Mouse (Mus musculus) urinary bladder, postnatal 14 days (tissue): ENCODE results near the gene Map4k3.

Experiments used
- DNase-seq: peaks from one replicate; pipeline ENCODE4 v3.0.0; 2021; ENCODE audit warnings: low spot score

Map4k3 gene

GRCm38 (mm10) chr17:80683821-80684576 lies 44.3 kb downstream of the Map4k3 start:
- no peak for DNase-seq

DNA sequence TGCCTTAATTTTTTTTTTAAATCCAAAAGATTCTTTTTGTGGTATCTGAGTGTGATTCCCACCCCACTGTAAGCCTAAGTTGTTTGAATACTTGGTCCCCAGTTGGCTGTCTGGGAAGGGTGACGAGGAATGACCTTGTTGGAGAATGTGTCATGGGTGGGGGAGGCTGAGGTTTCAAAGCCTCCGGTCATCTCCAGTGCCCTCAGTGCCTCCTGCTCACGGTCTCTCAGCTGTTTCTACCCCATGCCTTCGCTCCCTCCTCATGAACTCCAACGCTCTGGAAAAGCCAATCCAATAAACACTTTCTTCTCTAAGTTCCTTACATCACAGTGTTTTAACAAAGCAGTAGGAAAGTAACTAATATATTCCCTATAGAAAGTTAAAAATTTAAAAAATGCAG lies 45.2 kb downstream of the Map4k3 start:
- DNase-seq = no peak

GRCm38 (mm10) chr17:80678190-80678589 lies 50.1 kb downstream of the Map4k3 start:
- DNase-seq = no peak

GRCm38 (mm10) chr17:80676859-80677535 lies 51.3 kb downstream of the Map4k3 start:
- DNase-seq = no peak

DNA sequence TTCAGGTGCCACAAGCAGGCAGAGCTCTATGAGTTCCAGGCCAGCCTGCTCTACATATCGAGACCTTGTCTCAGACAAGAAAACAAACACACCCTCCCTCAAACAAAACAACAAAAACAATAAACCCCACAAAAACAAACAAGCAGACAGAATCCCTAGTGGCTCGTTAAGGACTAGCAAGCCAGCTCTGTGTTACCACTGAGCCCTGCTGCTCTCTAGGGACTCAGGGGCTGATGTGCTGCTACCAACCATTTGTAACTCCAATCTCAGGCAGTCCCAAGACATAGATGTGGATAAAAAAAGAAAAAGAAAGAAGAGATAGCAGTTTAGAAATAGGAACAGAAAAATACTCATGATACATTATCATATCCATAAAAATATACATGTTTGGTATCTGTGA lies 52.1 kb downstream of the Map4k3 start:
- no peak for DNase-seq

GRCm38 (mm10) chr17:80670395-80670794 lies 57.9 kb downstream of the Map4k3 start:
- DNase-seq = no peak

- no peak for DNase-seq
Observed at GRCm38 (mm10) chr17:80663623-80664022, 64.7 kb downstream of the Map4k3 start.

GRCm38 (mm10) chr17:80662836-80663620 lies 65.3 kb downstream of the Map4k3 start:
- DNase-seq = no peak

GRCm38 (mm10) chr17:80661896-80662295 lies 66.4 kb downstream of the Map4k3 start:
- DNase-seq = no peak

- no peak for DNase-seq
Observed at GRCm38 (mm10) chr17:80660707-80661380, 67.4 kb downstream of the Map4k3 start.

- DNase-seq = no peak
Observed at GRCm38 (mm10) chr17:80660234-80660633, 68.1 kb downstream of the Map4k3 start.

DNA sequence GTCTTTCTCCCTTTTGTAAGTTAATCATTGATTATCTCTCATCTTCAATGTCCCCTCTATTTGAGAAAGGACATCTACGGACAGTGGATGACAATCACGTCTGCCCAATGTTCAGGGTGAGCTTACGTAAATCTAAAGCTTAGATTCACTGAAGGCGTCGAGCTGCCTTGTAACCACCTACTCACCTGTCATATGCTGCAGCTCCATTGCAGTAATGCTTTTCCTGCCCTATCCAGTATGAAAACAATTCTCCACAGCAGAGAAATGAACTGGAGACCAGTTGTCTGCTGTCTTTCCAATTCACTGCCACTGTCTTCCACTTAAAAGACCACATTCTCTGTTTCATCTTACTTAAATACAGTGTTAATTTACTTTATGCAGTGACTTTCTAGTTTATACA lies 68.5 kb downstream of the Map4k3 start:
- DNase-seq = no peak

DNA sequence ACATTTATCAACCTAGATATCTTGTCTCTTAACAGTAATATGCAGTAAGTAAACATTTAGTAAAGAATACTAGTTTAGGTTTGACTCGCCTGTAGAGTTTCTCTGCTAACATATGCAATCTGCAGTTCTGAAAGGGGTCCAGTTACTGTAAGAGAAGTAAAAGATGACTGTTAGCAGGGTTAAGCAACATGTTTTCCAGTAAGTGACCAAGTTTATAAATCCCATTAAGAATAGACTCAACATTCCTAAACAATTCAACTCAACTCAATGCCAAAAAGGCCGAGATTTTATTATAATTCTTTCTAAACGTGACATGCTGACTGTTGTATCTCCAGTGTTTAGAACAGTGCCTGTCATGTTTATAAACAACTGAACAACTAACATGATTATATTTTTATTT lies 74.0 kb downstream of the Map4k3 start:
- DNase-seq = no peak

GRCm38 (mm10) chr17:80652740-80653139 lies 75.5 kb downstream of the Map4k3 start:
- no peak for DNase-seq

GRCm38 (mm10) chr17:80646843-80647242 lies 81.4 kb downstream of the Map4k3 start:
- DNase-seq = no peak

DNA sequence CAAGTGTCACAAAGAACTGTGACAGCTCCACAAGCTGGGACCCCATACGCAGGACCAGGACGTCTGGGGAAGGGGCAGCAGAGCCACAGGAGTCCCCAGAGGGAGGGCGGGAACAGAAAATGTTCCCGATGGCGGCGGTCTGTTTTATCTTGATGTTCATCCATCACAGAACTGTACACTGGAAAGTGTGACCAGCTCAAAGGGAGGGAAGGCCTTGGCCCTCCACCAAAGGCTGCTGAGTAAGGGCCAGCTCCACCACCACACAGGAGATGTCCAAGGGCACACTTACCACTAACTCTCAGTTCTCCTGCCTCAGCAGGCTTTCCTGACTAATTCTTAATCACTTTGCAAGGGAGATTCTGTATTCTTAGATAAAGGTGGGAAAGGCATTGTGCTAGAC lies 82.2 kb downstream of the Map4k3 start:
- DNase-seq = no peak

DNA sequence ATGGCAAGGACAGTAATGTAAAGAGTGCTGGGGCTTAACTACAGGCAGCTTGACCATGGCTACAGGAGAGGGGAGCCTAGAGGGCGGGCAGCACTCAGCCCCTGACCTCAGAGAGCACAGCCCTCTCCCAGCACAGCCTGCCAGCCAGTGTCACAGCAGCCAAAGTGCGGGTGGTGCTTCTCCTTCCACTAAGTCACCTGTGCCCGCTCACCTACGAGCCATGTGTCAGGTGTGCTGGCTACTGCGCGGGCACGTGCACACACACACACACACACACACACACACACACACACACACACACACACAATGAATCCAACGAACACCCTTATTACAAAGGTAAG lies 82.6 kb downstream of the Map4k3 start:
- no peak for DNase-seq

- DNase-seq = no peak
Observed at GRCm38 (mm10) chr17:80644983-80645693, 83.1 kb downstream of the Map4k3 start.

- no peak for DNase-seq
Observed at GRCm38 (mm10) chr17:80644567-80644966, 83.7 kb downstream of the Map4k3 start.

GRCm38 (mm10) chr17:80638121-80638520 lies 90.2 kb downstream of the Map4k3 start:
- no peak for DNase-seq

GRCm38 (mm10) chr17:80635794-80636193 lies 92.5 kb downstream of the Map4k3 start:
- DNase-seq = no peak

GRCm38 (mm10) chr17:80632846-80633245 lies 95.4 kb downstream of the Map4k3 start:
- DNase-seq = no peak
